Mouse (Mus musculus) lung, postnatal 0 days (tissue): ENCODE results near the gene Lyst.

Source experiments
- CTCF ChIP-seq: IDR thresholded peaks from 2 replicates; pipeline ENCODE4 v1.5.1; 2016; ENCODE audit warnings: antibody characterized with exemption, mild to moderate bottlenecking
- EP300 ChIP-seq: IDR thresholded peaks from 2 replicates; pipeline ENCODE4 v1.6.1; 2016; ENCODE audit warnings: antibody characterized with exemption, mild to moderate bottlenecking, control low read depth

DNA sequence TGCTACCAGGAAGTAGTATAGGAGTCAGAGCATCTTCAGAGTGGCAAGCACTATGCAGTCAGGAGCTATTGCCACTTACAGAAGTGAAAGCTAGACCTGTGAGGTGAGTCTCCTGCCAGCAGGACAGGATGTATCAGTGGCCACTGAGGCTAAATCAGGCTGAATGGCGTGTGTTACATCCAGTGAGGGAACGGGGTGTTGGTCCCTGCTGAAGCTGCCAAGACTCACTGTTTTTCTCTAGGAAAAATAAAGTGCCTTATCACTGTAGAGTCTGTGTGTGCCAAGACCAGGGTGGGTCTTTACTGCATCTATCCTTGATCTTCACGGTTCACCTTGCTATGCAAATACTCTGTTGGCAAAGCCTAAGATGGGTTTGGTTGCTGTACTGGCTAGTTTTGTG lies 228.5 kb downstream of the Lyst start:
- TF ChIP-seq CTCF (no peak), EP300 (no peak)
